Mouse (Mus musculus) MEL (cell line): ENCODE results near the gene Olfr1256. TPM values are rescaled to one million over a fixed set of nuclear protein-coding genes. Genes with fewer than 3 reads are reported as not detected.

Experiments used
- DNase-seq: peaks from one replicate; pipeline ENCODE4 v3.0.0; 2011; ENCODE audit warnings: low read depth, low spot score
- H3K27ac ChIP-seq: 2 replicates; pipeline ENCODE4 v1.5.1; 2012; ENCODE audit warnings: low read depth, mild to moderate bottlenecking, control low read depth, low read length, moderate library complexity; ENCODE audit not compliant: control insufficient read depth
- H3K27me3 ChIP-seq, 2 experiments: fragments of 150-350 bp in 1 of 2; sonication (generic) in 1 of 2; 2 replicates each; pipeline ENCODE4 v1.6.1; 2012; ENCODE audit warnings: low read length in 2 of 2, mild to moderate bottlenecking in 2 of 2, improper control_type of control experiment in 1 of 2, moderate library complexity in 1 of 2; ENCODE audit not compliant: insufficient read depth in 2 of 2, control insufficient read depth in 1 of 2
- H3K36me3 ChIP-seq, 2 experiments: 2 replicates each; pipeline ENCODE4 v1.6.1; 2012 to 2014; ENCODE audit warnings: low read length in 2 of 2, improper control_type of control experiment in 1 of 2, inconsistent platforms in 1 of 2, mild to moderate bottlenecking in 1 of 2; ENCODE audit not compliant: insufficient read depth in 2 of 2, control insufficient read depth in 1 of 2
- H3K4me1 ChIP-seq, 2 experiments: fragments of 150-350 bp in 1 of 2; sonication (generic) in 1 of 2; 2 replicates each; pipeline ENCODE4 v1.6.1; 2012; ENCODE audit warnings: low read length in 2 of 2, improper control_type of control experiment in 1 of 2, mild to moderate bottlenecking in 1 of 2; ENCODE audit not compliant: insufficient read depth in 2 of 2, control insufficient read depth in 1 of 2
- H3K4me3 ChIP-seq, 2 experiments: fragments of 150-350 bp in 1 of 2; sonication (generic) in 1 of 2; 2 replicates each; pipeline ENCODE4 v1.5.1; 2012; ENCODE audit warnings: low read depth in 2 of 2, low read length in 2 of 2, mild to moderate bottlenecking in 2 of 2, moderate library complexity in 2 of 2, control low read depth in 1 of 2, improper control_type of control experiment in 1 of 2; ENCODE audit not compliant: control insufficient read depth in 1 of 2, insufficient read depth in 1 of 2
- H3K79me2 ChIP-seq: 2 replicates; pipeline ENCODE4 v1.6.1; 2012; ENCODE audit warnings: mild to moderate bottlenecking, low read length, moderate library complexity; ENCODE audit not compliant: control insufficient read depth, poor library complexity, insufficient read depth
- H3K9ac ChIP-seq: 2 replicates; pipeline ENCODE4 v1.6.1; 2012; ENCODE audit warnings: low read depth, mild to moderate bottlenecking, control low read depth, low read length, moderate library complexity; ENCODE audit not compliant: control insufficient read depth, poor library complexity, severe bottlenecking
- H3K9me3 ChIP-seq: fragments of 150-350 bp; sonication (generic); replicated peaks from 2 replicates; pipeline ENCODE4 v1.6.1; 2012; ENCODE audit warnings: mild to moderate bottlenecking, low read length, improper control_type of control experiment, moderate library complexity; ENCODE audit not compliant: insufficient read depth
- CHD2 ChIP-seq: IDR thresholded peaks from 2 replicates; pipeline ENCODE4 v1.6.1; 2011; ENCODE audit warnings: low read length, improper control_type of control experiment
- CTCF ChIP-seq, 3 experiments: IDR thresholded peaks in 2 of 3; conservative IDR thresholded peaks in 1 of 3; 2 replicates each; pipeline ENCODE4 v1.5.1; 2011 to 2012; ENCODE audit warnings: low read length in 3 of 3, low read depth in 2 of 3, mild to moderate bottlenecking in 2 of 3, improper control_type of control experiment in 1 of 3, inconsistent platforms in 1 of 3, mixed read lengths in 1 of 3, moderate library complexity in 1 of 3; ENCODE audit not compliant: control insufficient read depth in 1 of 3, insufficient read depth in 1 of 3, poor library complexity in 1 of 3, severe bottlenecking in 1 of 3
- E2F4 ChIP-seq: IDR thresholded peaks from 2 replicates; pipeline ENCODE4 v1.6.1; 2011; ENCODE audit warnings: low read depth, low read length, improper control_type of control experiment, borderline replicate concordance
- ELF1 ChIP-seq: IDR thresholded peaks from 2 replicates; pipeline ENCODE4 v1.6.1; 2014; ENCODE audit warnings: low read depth, mild to moderate bottlenecking, inconsistent platforms, low read length, improper control_type of control experiment, moderate library complexity
- GABPA ChIP-seq: IDR thresholded peaks from 2 replicates; pipeline ENCODE4 v1.6.1; 2012; ENCODE audit warnings: low read depth, mild to moderate bottlenecking, inconsistent platforms, low read length, improper control_type of control experiment, moderate library complexity
- JUND ChIP-seq: IDR thresholded peaks from 2 replicates; pipeline ENCODE4 v1.6.1; 2011; ENCODE audit warnings: low read depth, mild to moderate bottlenecking, improper control_type of control experiment, low read length
- KAT2A ChIP-seq: conservative IDR thresholded peaks from 2 replicates; pipeline ENCODE4 v1.6.1; 2012; ENCODE audit warnings: low read depth, low read length, improper control_type of control experiment, inconsistent platforms
- MAX ChIP-seq: IDR thresholded peaks from 2 replicates; pipeline ENCODE4 v1.6.1; 2011; ENCODE audit warnings: low read length, improper control_type of control experiment
- MAZ ChIP-seq: IDR thresholded peaks from 2 replicates; pipeline ENCODE4 v1.6.1; 2012; ENCODE audit warnings: low read depth, mild to moderate bottlenecking, inconsistent platforms, low read length, improper control_type of control experiment
- MYC ChIP-seq: IDR thresholded peaks from 2 replicates; pipeline ENCODE4 v1.6.1; 2011; ENCODE audit warnings: low read depth, mild to moderate bottlenecking, low read length, improper control_type of control experiment, moderate library complexity
- NELFE ChIP-seq: IDR thresholded peaks from 2 replicates; pipeline ENCODE4 v1.6.1; 2011; ENCODE audit warnings: low read depth, low read length, improper control_type of control experiment
- NRF1 ChIP-seq: IDR thresholded peaks from 2 replicates; pipeline ENCODE4 v1.6.1; 2014; ENCODE audit warnings: low read depth, mild to moderate bottlenecking, inconsistent platforms, low read length, improper control_type of control experiment, moderate library complexity; ENCODE audit not compliant: poor library complexity, insufficient read depth, severe bottlenecking
- POLR2AphosphoS2 ChIP-seq: IDR thresholded peaks from 2 replicates; pipeline ENCODE4 v1.6.1; 2011; ENCODE audit warnings: low read length, improper control_type of control experiment
- SMC3 ChIP-seq: IDR thresholded peaks from 2 replicates; pipeline ENCODE4 v1.6.1; 2011; ENCODE audit warnings: low read depth, low read length, improper control_type of control experiment
- TAL1 ChIP-seq: IDR thresholded peaks from 2 replicates; pipeline ENCODE4 v1.6.1; 2012; ENCODE audit warnings: mild to moderate bottlenecking, inconsistent platforms, low read length, moderate library complexity, mixed read lengths
- TBP ChIP-seq: IDR thresholded peaks from 2 replicates; pipeline ENCODE4 v1.8.0; 2011; ENCODE audit warnings: low read depth, low read length, improper control_type of control experiment
- ZNF384 ChIP-seq: IDR thresholded peaks from 2 replicates; pipeline ENCODE4 v1.6.1; 2012; ENCODE audit warnings: low read depth, mild to moderate bottlenecking, inconsistent platforms, low read length, improper control_type of control experiment
- polyA plus RNA-seq, 2 experiments: library from polyadenylated mRNA; stranded (reverse) in 1 of 2; unstranded in 1 of 2; fragments of >175 nt in 1 of 2; fragments of >200 nt in 1 of 2; gene quantifications; 2 replicates each; pipeline versions ENCODE4 v1.2.1 to v1.2.4; 2012; ENCODE audit warnings: low replicate concordance in 2 of 2, low read depth in 1 of 2; ENCODE audit not compliant: insufficient read length in 2 of 2, insufficient read depth in 1 of 2, missing spikeins in 1 of 2
- total RNA-seq: library from RNA; depleted of rRNA; stranded (reverse); fragments of 300-350 nt; gene quantifications from 2 replicates; pipeline ENCODE4 v1.2.3, GENCODE M21; 2012; rRNA removed

Gene Olfr1256
- total and polyA plus RNA-seq, 3 experiments, result not detected

DNA sequence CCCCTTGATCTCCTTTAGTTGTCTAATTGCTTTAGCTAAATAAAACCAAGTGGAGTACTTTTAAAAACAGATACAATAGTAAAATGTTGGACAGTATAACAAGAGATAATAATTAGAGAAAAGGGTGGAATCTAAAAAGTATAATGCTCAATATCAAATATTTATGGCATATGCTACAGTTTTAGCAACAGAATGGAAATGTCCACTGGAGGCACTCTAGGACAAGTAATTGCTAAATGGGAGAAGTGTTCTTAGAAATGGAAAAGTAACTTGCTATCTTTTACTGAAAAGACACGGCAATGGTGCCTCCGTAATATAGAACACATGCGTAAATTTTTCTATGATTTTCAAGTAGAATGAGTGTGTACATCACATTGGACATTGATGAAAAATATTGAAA lies 41.8 kb downstream of the Olfr1256 start:
- DNase-seq, result no peak
- TF ChIP-seq KAT2A (no peak), GABPA (no peak), NRF1 (no peak), E2F4 (no peak), ZNF384 (no peak), TBP (no peak), NELFE (no peak), MAZ (no peak), CHD2 (no peak), CTCF (IDR thresholded peaks at IDR 0.05 in 2 of 3, conservative IDR thresholded peaks at IDR 0.05 in 1 of 3; ENCODE audit: control insufficient read depth in 1 of 3, insufficient read depth in 1 of 3, low read depth in 2 of 3, low read length in 3 of 3, poor library complexity in 1 of 3, severe bottlenecking in 1 of 3) (no peak), TAL1 (no peak), ELF1 (no peak), POLR2AphosphoS2 (no peak), JUND (no peak), MYC (no peak), SMC3 (no peak)
- no peaks in the 10 kb centered on the region for H3K79me2 ChIP-seq
- H3K9ac ChIP-seq, result no peak overlapping the region
- no peaks in the 10 kb centered on the region for H3K36me3 ChIP-seq
- no peak overlapping the region for H3K4me3 ChIP-seq
- H3K27ac ChIP-seq, result no peak overlapping the region
- no peaks in the 10 kb centered on the region for H3K27me3 ChIP-seq
- no peaks in the 10 kb centered on the region for H3K4me1 ChIP-seq
- H3K9me3 ChIP-seq, result no peaks in the 10 kb centered on the region

- Histone ChIP-seq H3K27me3 (no peaks in the 10 kb centered on the region), H3K27ac (no peak within 1 kb of the TSS), H3K36me3 (no peaks in the 10 kb centered on the region), H3K79me2 (no peaks in the 10 kb centered on the region), H3K4me3 (no peak within 1 kb of the TSS), H3K9ac (no peak within 1 kb of the TSS)
- no peak for DNase-seq
- TF ChIP-seq MAX (no peak), ELF1 (no peak), KAT2A (no peak), NELFE (no peak)
- TF ChIP-seq, all 39 proteins: peak for 0
- Histone ChIP-seq H3K4me1 (no peaks in the 10 kb centered on the region), H3K9me3 (no peaks in the 10 kb centered on the region)
These were observed 47.8 kb downstream of the Olfr1256 start, which contains the start of gene Olfr1254 for GRCm38 (mm10) chr2:89793519-89793918. Olfr1254 (minus strand) TSS chr2:89793619.

Other genes starting within 250 kb of the Olfr1256 start
- gene Olfr1246, start 248.4 kb downstream of the Olfr1256 start, total RNA-seq, result not detected in 2 replicates
- gene Olfr1246, start 248.4 kb downstream of the Olfr1256 start, polyA plus RNA-seq, result not detected
- gene Olfr1247, start 227.4 kb downstream of the Olfr1256 start, total RNA-seq, result not detected in 2 replicates
- gene Olfr1247, start 227.4 kb downstream of the Olfr1256 start, polyA plus RNA-seq, result not detected
- not detected in 2 replicates for gene Olfr1248, start 223.3 kb downstream of the Olfr1256 start, total RNA-seq
- gene Olfr1248, start 223.3 kb downstream of the Olfr1256 start, polyA plus RNA-seq, result not detected
- gene Olfr1249, start 206.6 kb downstream of the Olfr1256 start, total RNA-seq, result not detected in 2 replicates
- gene Olfr1249, start 206.6 kb downstream of the Olfr1256 start, polyA plus RNA-seq, result not detected
- gene Olfr1250, start 180.1 kb downstream of the Olfr1256 start, total RNA-seq, result not detected in 2 replicates
- gene Olfr1250, start 180.1 kb downstream of the Olfr1256 start, polyA plus RNA-seq, result not detected
- gene Olfr1251, start 169.6 kb downstream of the Olfr1256 start, total RNA-seq, result not detected in 2 replicates
- gene Olfr1251, start 169.6 kb downstream of the Olfr1256 start, polyA plus RNA-seq, result not detected
- gene Olfr1252, start 116.5 kb downstream of the Olfr1256 start, total RNA-seq, result not detected in 2 replicates
- not detected for gene Olfr1252, start 116.5 kb downstream of the Olfr1256 start, polyA plus RNA-seq
- not detected in 2 replicates for gene Olfr1253, start 84.5 kb downstream of the Olfr1256 start, total RNA-seq
- not detected for gene Olfr1253, start 84.5 kb downstream of the Olfr1256 start, polyA plus RNA-seq
- gene Olfr1254, start 47.9 kb downstream of the Olfr1256 start, total RNA-seq, result not detected in 2 replicates
- gene Olfr1254, start 47.9 kb downstream of the Olfr1256 start, polyA plus RNA-seq, result not detected
- gene Olfr1255, start 29.5 kb downstream of the Olfr1256 start, total RNA-seq, result not detected in 2 replicates
- not detected for gene Olfr1255, start 29.5 kb downstream of the Olfr1256 start, polyA plus RNA-seq
- gene Olfr48, start 6.7 kb upstream of the Olfr1256 start, total RNA-seq, result not detected in 2 replicates
- gene Olfr48, start 6.7 kb upstream of the Olfr1256 start, polyA plus RNA-seq, result not detected
- not detected in 2 replicates for gene Olfr1257, start 36.9 kb upstream of the Olfr1256 start, total RNA-seq
- not detected for gene Olfr1257, start 36.9 kb upstream of the Olfr1256 start, polyA plus RNA-seq
- gene Olfr1258, start 85.8 kb upstream of the Olfr1256 start, total RNA-seq, result not detected in 2 replicates
- not detected for gene Olfr1258, start 85.8 kb upstream of the Olfr1256 start, polyA plus RNA-seq
- not detected in 2 replicates for gene Olfr1259, start 107.1 kb upstream of the Olfr1256 start, total RNA-seq
- gene Olfr1259, start 107.1 kb upstream of the Olfr1256 start, polyA plus RNA-seq, result not detected
- gene Olfr1260, start 132.8 kb upstream of the Olfr1256 start, total RNA-seq, result not detected in 2 replicates
- not detected for gene Olfr1260, start 132.8 kb upstream of the Olfr1256 start, polyA plus RNA-seq
- not detected in 2 replicates for gene Olfr1261, start 149.7 kb upstream of the Olfr1256 start, total RNA-seq
- gene Olfr1261, start 149.7 kb upstream of the Olfr1256 start, polyA plus RNA-seq, result not detected
- gene Olfr1262, start 158.6 kb upstream of the Olfr1256 start, total RNA-seq, result not detected in 2 replicates
- not detected for gene Olfr1262, start 158.6 kb upstream of the Olfr1256 start, polyA plus RNA-seq
- not detected in 2 replicates for gene Olfr1263, start 170.6 kb upstream of the Olfr1256 start, total RNA-seq
- gene Olfr1263, start 170.6 kb upstream of the Olfr1256 start, polyA plus RNA-seq, result not detected
- gene Olfr1264, start 184.0 kb upstream of the Olfr1256 start, total RNA-seq, result not detected in 2 replicates
- not detected for gene Olfr1264, start 184.0 kb upstream of the Olfr1256 start, polyA plus RNA-seq
- not detected in 2 replicates for gene Olfr1265, start 193.8 kb upstream of the Olfr1256 start, total RNA-seq
- gene Olfr1265, start 193.8 kb upstream of the Olfr1256 start, polyA plus RNA-seq, result under 1 TPM in 1 of 2 experiments, not detected in 1; 0.06 TPM
- gene Olfr140, start 222.0 kb upstream of the Olfr1256 start, total RNA-seq, result not detected in 2 replicates
- not detected for gene Olfr140, start 222.0 kb upstream of the Olfr1256 start, polyA plus RNA-seq